Mouse (Mus musculus) liver, adult 2 months (tissue): ENCODE measurements at regions not wholly inside any gene's neighbourhood (a gene's known extent, or its start where the extent isn't known, plus 50 kb on each side); places are given as distances from the start of the nearest gene placed in this dataset.

Experiments used
- CTCF ChIP-seq: fragments of 200-500 bp; IDR thresholded peaks from 2 replicates; pipeline ENCODE4 v1.5.1; 2011; ENCODE audit warnings: low read depth, low read length, control low read depth
- POLR2A ChIP-seq: fragments of 200-500 bp; IDR thresholded peaks from 2 replicates; pipeline ENCODE4 v1.6.1; 2011; ENCODE audit warnings: low read length, control low read depth; ENCODE audit not compliant: insufficient read depth; ENCODE audit errors: extremely low read depth

DNA sequence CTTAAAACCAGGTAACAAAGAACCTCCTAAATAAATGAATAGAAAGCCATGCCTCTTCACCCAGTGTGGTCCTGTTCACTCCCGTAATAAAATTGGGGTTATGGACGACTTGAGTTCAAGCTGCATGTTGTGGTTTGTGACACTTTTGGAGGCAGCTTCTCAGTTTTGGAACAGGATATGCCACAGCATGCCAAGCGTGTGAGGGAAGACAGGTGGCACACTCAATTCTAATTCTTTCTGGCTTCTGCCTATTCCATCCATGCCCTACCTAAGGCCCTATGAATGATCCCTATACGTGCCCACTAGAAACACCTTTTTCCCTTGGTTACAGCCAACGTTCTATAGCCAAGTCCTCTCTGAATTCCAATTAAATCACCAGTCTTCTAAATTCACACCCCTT, 184.8 kb upstream of the Snx19 start:
- TF ChIP-seq CTCF (no peak), POLR2A (no peak)
